Mouse (Mus musculus) G1E (cell line): ENCODE results near the gene Nr3c2.

Source experiments
- CTCF ChIP-seq: IDR thresholded peaks from 2 replicates; pipeline ENCODE4 v1.5.1; 2012; ENCODE audit warnings: low read depth, low read length, inconsistent platforms, mixed read lengths
- GATA2 ChIP-seq: IDR thresholded peaks from 2 replicates; pipeline ENCODE4 v1.6.1; 2012; ENCODE audit warnings: low read depth, low read length, inconsistent platforms, borderline replicate concordance
- POLR2AphosphoS5 ChIP-seq: IDR thresholded peaks from 2 replicates; pipeline ENCODE4 v1.6.1; 2012; ENCODE audit warnings: low read depth, low read length, inconsistent platforms; ENCODE audit not compliant: insufficient replicate concordance

- TF ChIP-seq CTCF: no peak
- TF ChIP-seq GATA2: no peak
- no peak for TF ChIP-seq POLR2AphosphoS5
Measured at GRCm38 (mm10) chr8:77046217-77046616, 147.0 kb downstream of the Nr3c2 start.
